ENCODE assay signal across 8 mouse cellular contexts in the genomic region with DNA sequence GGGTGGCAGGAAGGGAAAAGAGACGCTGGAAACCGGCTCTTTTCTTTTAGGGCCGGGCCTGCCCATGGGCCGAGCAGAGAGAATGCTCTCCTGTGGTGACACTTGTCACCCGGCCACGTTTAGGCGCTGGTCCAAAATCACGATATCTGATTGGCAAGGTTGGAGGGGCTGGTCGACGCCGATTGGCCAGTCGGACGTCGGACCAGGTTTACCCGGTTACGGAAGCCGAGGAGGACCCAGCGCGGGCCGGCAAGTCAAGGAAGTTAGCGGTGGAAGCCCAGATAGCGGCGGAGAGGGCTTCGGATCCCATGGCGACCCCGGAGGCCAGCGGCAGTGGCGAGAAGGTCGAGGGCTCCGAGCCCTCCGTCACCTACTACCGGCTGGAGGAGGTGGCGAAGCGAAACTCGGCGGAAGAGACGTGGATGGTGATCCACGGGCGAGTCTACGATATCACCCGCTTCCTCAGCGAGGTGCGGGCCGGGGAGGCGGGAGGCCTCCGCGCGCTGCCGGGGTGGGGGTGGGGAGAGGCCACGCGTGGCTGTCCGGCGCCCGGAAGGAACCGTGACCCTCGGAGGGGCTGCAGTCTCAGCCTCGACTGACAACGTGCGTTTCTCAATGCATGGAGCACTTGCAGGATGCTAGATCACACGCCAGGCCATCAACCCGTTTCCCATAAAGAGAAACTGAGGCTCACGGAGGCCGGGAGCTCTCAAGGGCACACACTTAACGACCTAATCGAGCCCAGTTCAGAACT. TPM values are rescaled to one million over a fixed set of nuclear protein-coding genes. Genes with fewer than 3 reads are reported as not detected.
DNase-seq lines count a peak whose midpoint lies in the region; ATAC-seq and TF ChIP-seq lines count a peak whose summit lies in the region.

Gene Cyb5b, plus strand, starts transcription at position 237 of the 754 bp plus-strand sequence.

- no peaks in the 10 kb centered on the region for H3K9me3 ChIP-seq in heart, embryonic 10.5 days
- H3K9me3 ChIP-seq in kidney, embryonic 15.5 days (replicated peaks): no peaks in the 10 kb centered on the region

- WGBS in heart, embryonic 10.5 days: under 1% methylated on average over 65 of the region's 65 CpGs
- under 1% methylated on average over 64 of the region's 65 CpGs for WGBS in kidney, embryonic 15.5 days

- peaks cover 11% of the 10 kb centered on the region for H3K4me1 ChIP-seq in bone marrow macrophage, adult 2 months (ENCODE audit: control insufficient read depth, insufficient read depth, low read length)
- no peaks in the 10 kb centered on the region for H3K4me1 ChIP-seq in embryonic fibroblast, embryonic 13.5 days (ENCODE audit: control insufficient read depth, insufficient read depth, low read length)
- peaks cover 11% of the 10 kb centered on the region for H3K4me1 ChIP-seq in heart, embryonic 10.5 days
- peaks cover 25% of the 10 kb centered on the region for H3K4me1 ChIP-seq in kidney, embryonic 15.5 days

- no peak for TF ChIP-seq CTCF in bone marrow macrophage, adult 2 months (IDR thresholded peaks at IDR 0.05; ENCODE audit: low read depth, low read length)
- no peak for TF ChIP-seq CTCF in embryonic fibroblast, embryonic 13.5 days (IDR thresholded peaks at IDR 0.05; ENCODE audit: borderline replicate concordance, insufficient read depth, low read length)

- H3K36me3 ChIP-seq in heart, embryonic 10.5 days: peaks cover 32% of the 10 kb centered on the region
- H3K36me3 ChIP-seq in kidney, embryonic 15.5 days: peaks cover 30% of the 10 kb centered on the region

- H3K4me3 ChIP-seq in bone marrow macrophage, adult 2 months (ENCODE audit: insufficient read depth, low read length): peak within 1 kb of the TSS; percentile 97
- H3K4me3 ChIP-seq in embryonic fibroblast, embryonic 13.5 days (ENCODE audit: insufficient read depth, low read length): peak within 1 kb of the TSS; percentile 86
- H3K4me3 ChIP-seq in heart, embryonic 10.5 days: peak within 1 kb of the TSS; percentile 89
- H3K4me3 ChIP-seq in kidney, embryonic 15.5 days (replicated peaks): peak within 1 kb of the TSS; percentile 86

- no peak for TF ChIP-seq POLR2A in bone marrow macrophage, adult 2 months (IDR thresholded peaks at IDR 0.05; ENCODE audit: borderline replicate concordance, low read depth, low read length)
- TF ChIP-seq POLR2A in embryonic fibroblast, embryonic 13.5 days (IDR thresholded peaks at IDR 0.05; ENCODE audit: low read depth, low read length): peak; percentile 65

- peak; percentile 96 for DNase-seq in A20 (ENCODE audit: low read depth, low spot score)
- DNase-seq in heart, embryonic 10.5 days (ENCODE audit: low spot score): peak; percentile 97
- peak; percentile 95 for DNase-seq in liver
- peak; percentile 87 to 92 for DNase-seq in spleen, postnatal 4 days (ENCODE audit: low spot score in 2 of 2)

- peak within 1 kb of the TSS; percentile 90 for H3K9ac ChIP-seq in kidney, embryonic 15.5 days

- ATAC-seq in kidney, embryonic 15.5 days (replicated peaks; ENCODE audit: low FRiP score): peak; percentile 95
- peak; percentile 99 for ATAC-seq in monocyte, adult 5-6 weeks (replicated peaks; ENCODE audit: insufficient number of reproducible peaks, low FRiP score, low TSS enrichment, poor library complexity, severe bottlenecking)

- peak within 1 kb of the TSS; percentile 63 for H3K4me2 ChIP-seq in kidney, embryonic 15.5 days

- no peaks in the 10 kb centered on the region for H3K27me3 ChIP-seq in heart, embryonic 10.5 days (ENCODE audit: insufficient read depth, poor library complexity, severe bottlenecking)
- no peaks in the 10 kb centered on the region for H3K27me3 ChIP-seq in kidney, embryonic 15.5 days

- H3K27ac ChIP-seq in bone marrow macrophage, adult 2 months (ENCODE audit: insufficient read depth, low read depth, low read length): peak within 1 kb of the TSS; percentile 85
- 0 out of 2 replicates have a peak within 1 kb of the TSS, but pooled peaks have one; percentile 47 for H3K27ac ChIP-seq in embryonic fibroblast, embryonic 13.5 days (ENCODE audit: insufficient read depth, low read length)
- H3K27ac ChIP-seq in heart, embryonic 10.5 days: peak within 1 kb of the TSS; percentile 96
- peak within 1 kb of the TSS; percentile 65 for H3K27ac ChIP-seq in kidney, embryonic 15.5 days

RNA-seq across cellular contexts. Expression of gene Cyb5b, which starts in this region (rescaled TPM):
- polyA plus RNA-seq in bone marrow macrophage, adult 2 months (2012; ENCODE audit: insufficient read depth, insufficient read length, missing spikeins): 43.3 and 47.8 TPM in 2 replicates
- 95.0 and 110 TPM in 2 replicates for polyA plus RNA-seq in embryonic fibroblast, embryonic 13.5 days (2011; ENCODE audit: insufficient read length, low read depth, missing spikeins)
- 92.3 and 109 TPM in 2 replicates for polyA plus RNA-seq in heart, embryonic 10.5 days (2016; fragmentation: Nextera tagmentation; extraction: Ambion mirVana)
- 131 and 133 TPM in 2 replicates for polyA plus RNA-seq in kidney, embryonic 15.5 days (2015; fragmentation: Nextera tagmentation; extraction: Ambion mirVana)
- 31.0 to 54.2 TPM (median 39.3 TPM) in 3 replicates for total RNA-seq in monocyte, adult 5-6 weeks (2017)

Comparison
In these comparisons a context has a peak if more than half of its experiments do, and no peak if none do; other contexts are left out.
1. Peak in every context shown above with its lines: DNase-seq, ATAC-seq, H3K4me3 ChIP-seq and H3K27ac ChIP-seq.